Mouse (Mus musculus) hindbrain, embryonic 11.5 days (tissue): ENCODE measurements around the gene Trim33. TPM values are rescaled to one million over a fixed set of nuclear protein-coding genes. Genes with fewer than 3 reads are reported as not detected.

Experiments used
- ATAC-seq: fragments of 200-750 bp; cut with Nextera tagmentation; 2 replicates; pipeline ENCODE4 v1.8.0; 2017; ENCODE audit warnings: mild to moderate bottlenecking, moderate TSS enrichment, moderate library complexity; ENCODE audit not compliant: low FRiP score
- DNase-seq: peaks from one replicate; pipeline ENCODE4 v3.0.0-alpha.2; 2015; ENCODE audit warnings: low spot score
- H3K27ac ChIP-seq: fragments of 300-500 bp; sonication (generic); 2 replicates; pipeline ENCODE4 v1.5.1; 2014; ENCODE audit warnings: mild to moderate bottlenecking, low read depth, low read length
- H3K27me3 ChIP-seq: fragments of 300-500 bp; sonication (generic); 2 replicates; pipeline ENCODE4 v1.6.1; 2014; ENCODE audit warnings: mild to moderate bottlenecking, low read length, moderate library complexity, mixed read lengths; ENCODE audit not compliant: control insufficient read depth, insufficient read depth
- H3K36me3 ChIP-seq: fragments of 300-500 bp; sonication (generic); 2 replicates; pipeline ENCODE4 v1.6.1; 2014; ENCODE audit warnings: mild to moderate bottlenecking, low read length, moderate library complexity, mixed read lengths; ENCODE audit not compliant: control insufficient read depth, insufficient read depth
- H3K4me1 ChIP-seq: fragments of 300-500 bp; sonication (generic); replicated peaks from 2 replicates; pipeline ENCODE4 v1.6.1; 2014; ENCODE audit warnings: low read length, mixed read lengths; ENCODE audit not compliant: control insufficient read depth, insufficient read depth
- H3K4me2 ChIP-seq: fragments of 300-500 bp; sonication (generic); replicated peaks from 2 replicates; pipeline ENCODE4 v1.6.1; 2014; ENCODE audit warnings: mild to moderate bottlenecking, low read depth, low read length
- H3K4me3 ChIP-seq: fragments of 300-500 bp; sonication (generic); 2 replicates; pipeline ENCODE4 v1.5.1; 2014; ENCODE audit warnings: low read depth, low read length
- H3K9ac ChIP-seq: fragments of 300-500 bp; sonication (generic); 2 replicates; pipeline ENCODE4 v1.6.1; 2014; ENCODE audit warnings: low read depth, low read length
- H3K9me3 ChIP-seq: fragments of 300-500 bp; sonication (generic); 2 replicates; pipeline ENCODE4 v1.6.1; 2016; ENCODE audit warnings: low read length; ENCODE audit not compliant: control insufficient read depth
- WGBS: fragments of 180-500 bp; shearing (Covaris S2); extraction: QIAGEN DNeasy Blood & Tissue Kit; methylation state at CpG from one replicate; pipeline ENCODE4 v1.1.7; 2014; 5-methylcytosine and 5-hydroxymethylcytosine counted together
- polyA plus RNA-seq: library from polyadenylated mRNA; unstranded; fragments of >200 nt; fragmentation: Nextera tagmentation; extraction: Ambion mirVana; gene quantifications from 2 replicates; pipeline ENCODE4 v1.2.1, GENCODE M21; 2014

Trim33 gene
- polyA plus RNA-seq, 1 experiment from 2014 or later = 35.8 TPM

DNA sequence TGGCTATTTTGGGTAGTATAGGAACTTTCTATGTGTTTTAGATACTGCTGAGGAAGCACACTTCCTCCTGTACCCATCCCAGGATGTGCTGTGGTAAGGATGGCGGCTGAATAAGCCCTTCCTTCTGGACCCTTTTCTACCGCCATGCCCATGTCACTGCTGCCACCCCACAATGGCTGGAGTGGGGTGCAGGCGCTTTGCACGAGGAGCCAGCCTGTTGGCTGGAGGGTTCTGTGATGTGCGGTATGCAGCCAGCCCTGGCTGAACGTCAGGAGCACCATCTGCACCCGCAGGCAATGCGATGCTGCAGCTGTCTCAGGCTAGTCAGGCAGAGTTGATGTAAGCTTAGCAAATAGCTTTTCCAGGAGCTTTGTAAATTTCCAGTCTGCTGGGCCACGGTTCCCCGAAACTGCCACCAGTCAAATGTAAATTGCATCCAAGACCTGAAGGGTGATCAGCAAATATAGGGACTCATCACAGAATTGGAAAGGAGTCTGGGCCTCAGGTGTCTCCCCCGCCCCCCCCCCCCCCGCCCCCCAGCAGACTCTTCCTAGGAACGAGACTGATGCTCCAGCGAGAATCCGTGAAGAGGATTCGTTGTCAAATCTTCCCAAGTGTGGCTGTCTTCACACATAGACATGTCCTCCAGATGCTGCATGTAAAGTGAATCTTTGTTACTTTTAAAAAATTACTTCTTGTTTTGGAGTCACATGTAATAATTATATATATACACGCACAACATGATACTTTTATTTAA is 122.4 kb downstream of the Trim33 start:
- Histone ChIP-seq H3K27ac (peak overlapping the region; percentile 25), H3K36me3 (no peaks in the 10 kb centered on the region), H3K4me2 (no peak overlapping the region), H3K4me3 (no peak overlapping the region), H3K27me3 (no peaks in the 10 kb centered on the region), H3K9me3 (no peaks in the 10 kb centered on the region), H3K9ac (no peak overlapping the region), H3K4me1 (peaks cover 2% of the 10 kb centered on the region; the same call in 1 of the 2 replicates)
- DNase-seq (peak; percentile 48), ATAC-seq (peak; percentile 78)
- 42% methylated on average over 17 of the region's 17 CpGs for WGBS

DNA sequence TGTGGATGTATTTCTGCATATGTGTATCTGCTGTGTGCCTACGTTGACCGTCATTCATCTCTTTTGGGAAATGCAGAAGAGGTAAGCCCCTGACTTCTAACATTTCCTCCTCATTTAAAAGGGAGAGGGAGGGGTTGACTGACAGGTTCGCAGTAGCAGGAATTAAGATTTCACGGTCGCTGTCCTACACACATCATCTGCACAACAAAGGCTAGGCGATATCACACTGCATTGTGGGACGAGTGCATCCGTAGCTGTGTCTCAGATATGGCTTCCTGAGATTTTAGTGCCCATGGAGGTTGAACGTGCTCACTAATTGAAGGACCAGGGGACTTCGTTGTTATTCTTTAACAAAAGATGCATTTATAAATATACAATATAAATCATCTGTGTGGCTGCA is 123.1 kb downstream of the Trim33 start:
- Histone ChIP-seq H3K27me3 (no peaks in the 10 kb centered on the region), H3K4me3 (no peak overlapping the region), H3K9ac (no peak overlapping the region), H3K9me3 (no peaks in the 10 kb centered on the region), H3K4me2 (no peak overlapping the region), H3K36me3 (no peaks in the 10 kb centered on the region), H3K27ac (peak overlapping the region; percentile 59; the same call in 1 of the 2 replicates), H3K4me1 (peaks cover 2% of the 10 kb centered on the region)
- WGBS = 28% methylated on average over 10 of the region's 10 CpGs
- ATAC-seq (peak; percentile 72), DNase-seq (peak; percentile 49)

DNA sequence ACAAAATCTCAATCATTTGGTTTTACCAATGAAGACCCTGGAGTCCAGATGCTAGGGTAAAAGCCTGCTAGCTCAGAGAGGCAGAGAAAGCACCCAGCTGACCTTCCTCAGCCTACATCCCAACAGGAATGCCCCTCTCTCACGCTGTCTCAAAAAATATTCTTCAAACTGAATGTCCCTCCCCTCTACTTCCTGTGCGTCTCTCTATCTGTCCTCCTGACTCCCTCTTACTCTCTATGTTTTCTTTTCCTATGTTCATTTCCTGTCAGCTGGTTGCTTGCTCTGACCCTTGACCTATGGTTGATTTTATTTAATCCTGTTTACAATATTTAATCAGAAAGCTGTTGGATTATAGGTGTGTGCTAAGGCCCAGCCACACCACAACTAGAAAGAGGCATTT is 126.0 kb downstream of the Trim33 start:
- Histone ChIP-seq H3K9ac (no peak overlapping the region), H3K4me3 (no peak overlapping the region), H3K27me3 (no peaks in the 10 kb centered on the region), H3K36me3 (no peaks in the 10 kb centered on the region), H3K4me1 (peaks cover 2% of the 10 kb centered on the region), H3K9me3 (no peaks in the 10 kb centered on the region), H3K27ac (no peak overlapping the region), H3K4me2 (no peak overlapping the region)
- WGBS = 78% methylated on average over 2 of the region's 2 CpGs
- DNase-seq (no peak), ATAC-seq (no peak)

DNA sequence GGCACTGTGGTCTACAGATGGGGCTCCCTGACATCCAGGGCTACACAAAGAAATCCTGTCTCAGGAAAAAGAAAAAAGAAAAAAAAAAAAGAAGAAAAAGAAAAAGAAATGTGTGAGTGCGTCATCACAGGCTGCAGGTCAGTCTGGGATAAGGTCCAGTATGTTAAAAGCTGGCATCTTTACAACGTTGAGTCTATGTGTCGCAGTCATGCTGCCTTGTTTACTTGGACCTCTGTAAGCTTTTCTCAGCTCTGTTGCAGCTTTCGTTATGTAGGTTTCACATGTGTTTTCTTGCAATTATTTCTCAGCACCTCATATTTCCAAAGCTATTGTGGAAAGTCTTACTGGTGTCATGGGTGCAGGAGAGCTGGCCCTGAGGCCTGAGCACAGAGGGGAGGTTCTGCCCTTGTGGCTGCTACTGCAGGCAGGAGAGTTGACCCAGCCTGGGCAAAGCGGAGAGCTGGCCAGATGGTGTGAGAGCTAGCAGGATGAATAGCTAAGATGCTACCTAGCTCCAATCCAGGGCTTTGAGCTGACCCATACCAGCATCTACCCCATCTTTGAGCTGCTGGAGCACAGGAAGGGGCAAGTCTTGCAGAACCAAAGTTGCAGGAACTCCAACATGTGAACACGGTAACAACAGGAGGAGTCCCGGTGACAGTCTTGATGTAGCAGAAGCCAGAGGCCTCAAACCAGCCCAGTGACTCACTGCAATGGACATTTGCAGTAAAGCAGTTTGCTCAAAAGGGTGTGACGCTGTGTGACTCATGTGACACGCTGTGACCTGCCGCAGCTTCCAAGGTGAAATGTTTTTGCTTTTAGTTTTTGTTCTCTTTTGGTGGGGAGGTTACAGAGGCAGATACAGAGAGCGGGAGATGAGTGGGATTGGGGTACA is 127.0 kb downstream of the Trim33 start:
- no peaks in the 10 kb centered on the region for H3K27me3 ChIP-seq

More for the DNA sequence above, 127.0 kb downstream of the Trim33 start:
- H3K4me1 ChIP-seq = peaks cover 2% of the 10 kb centered on the region
- no peak overlapping the region for H3K4me2 ChIP-seq
- H3K4me3 ChIP-seq = no peak overlapping the region
- no peak overlapping the region for H3K27ac ChIP-seq
- DNase-seq (no peak), ATAC-seq (no peak)
- no peaks in the 10 kb centered on the region for H3K9me3 ChIP-seq
- 89% methylated on average over 11 of the region's 11 CpGs for WGBS
- no peaks in the 10 kb centered on the region for H3K36me3 ChIP-seq
- H3K9ac ChIP-seq = no peak overlapping the region

Other genes with a start within 250 kb of the Trim33 start
- gene Nras, start 221.0 kb upstream of the Trim33 start, polyA plus RNA-seq = 143 and 160 TPM in 2 replicates
- gene Ampd1, start 205.3 kb upstream of the Trim33 start, polyA plus RNA-seq = 0.08 and 0.31 TPM in 2 replicates
- 2.5 and 2.9 TPM in 2 replicates for gene Dennd2c, start 176.7 kb upstream of the Trim33 start, polyA plus RNA-seq
- 241 and 251 TPM in 2 replicates for gene Bcas2, start 107.6 kb upstream of the Trim33 start, polyA plus RNA-seq